Mouse (Mus musculus): ENCODE measurements around the gene Cd320. TPM values are rescaled to one million over a fixed set of nuclear protein-coding genes. Genes with fewer than 3 reads are reported as not detected.

Cd320 gene
- polyA plus RNA-seq, 1 experiment from 2014 or later: 59.6 TPM

Small RNA genes lying within 50 kb of the gene (microRNA-seq; reads per million reads assigned to microRNA genes)
- gene Gm27740 (ENCODE audit: borderline number of aligned reads): not detected

Other genes starting within 250 kb of the Cd320 start
- 42.9 and 55.7 TPM in 2 replicates for gene Zfp414, start 214.0 kb upstream of the Cd320 start, polyA plus RNA-seq (2015; fragmentation: Nextera tagmentation; extraction: Ambion mirVana)
- 0.99 and 1.1 TPM in 2 replicates for gene Pram1, start 205.0 kb upstream of the Cd320 start, polyA plus RNA-seq (2015; fragmentation: Nextera tagmentation; extraction: Ambion mirVana)
- 281 and 283 TPM in 2 replicates for gene Hnrnpm, start 156.2 kb upstream of the Cd320 start, polyA plus RNA-seq (2015; fragmentation: Nextera tagmentation; extraction: Ambion mirVana)
- 58.6 and 60.6 TPM in 2 replicates for gene March2, start 124.4 kb upstream of the Cd320 start, polyA plus RNA-seq (2015; fragmentation: Nextera tagmentation; extraction: Ambion mirVana)
- 269 and 325 TPM in 2 replicates for gene Rab11b, start 82.6 kb upstream of the Cd320 start, polyA plus RNA-seq (2015; fragmentation: Nextera tagmentation; extraction: Ambion mirVana)
- gene Angptl4, start 61.3 kb upstream of the Cd320 start, polyA plus RNA-seq (2015; fragmentation: Nextera tagmentation; extraction: Ambion mirVana): 58.8 and 67.2 TPM in 2 replicates
- 45.3 and 45.8 TPM in 2 replicates for gene Kank3, start 32.6 kb upstream of the Cd320 start, polyA plus RNA-seq (2015; fragmentation: Nextera tagmentation; extraction: Ambion mirVana)
- gene Rps28, start 18.5 kb upstream of the Cd320 start, polyA plus RNA-seq (2015; fragmentation: Nextera tagmentation; extraction: Ambion mirVana): 998 and 1,000 TPM in 2 replicates
- 432 and 453 TPM in 2 replicates for gene Ndufa7, start 18.5 kb upstream of the Cd320 start, polyA plus RNA-seq (2015; fragmentation: Nextera tagmentation; extraction: Ambion mirVana)
- not detected in 2 replicates for gene Gm7029, start 30.7 kb downstream of the Cd320 start, polyA plus RNA-seq (2015; fragmentation: Nextera tagmentation; extraction: Ambion mirVana)
- gene Kifc1, start 47.6 kb downstream of the Cd320 start, polyA plus RNA-seq (2015; fragmentation: Nextera tagmentation; extraction: Ambion mirVana): 6.7 and 6.8 TPM in 2 replicates
- gene Platr17, start 62.0 kb downstream of the Cd320 start, polyA plus RNA-seq (2015; fragmentation: Nextera tagmentation; extraction: Ambion mirVana): 0.55 and 0.58 TPM in 2 replicates
- 48.5 and 51.7 TPM in 2 replicates for gene Daxx, start 66.3 kb downstream of the Cd320 start, polyA plus RNA-seq (2015; fragmentation: Nextera tagmentation; extraction: Ambion mirVana)
- gene Tapbp, start 72.8 kb downstream of the Cd320 start, polyA plus RNA-seq (2015; fragmentation: Nextera tagmentation; extraction: Ambion mirVana): 40.2 and 49.3 TPM in 2 replicates
- 15.8 and 17.8 TPM in 2 replicates for gene Zbtb22, start 72.8 kb downstream of the Cd320 start, polyA plus RNA-seq (2015; fragmentation: Nextera tagmentation; extraction: Ambion mirVana)
- gene Rgl2, start 86.5 kb downstream of the Cd320 start, polyA plus RNA-seq (2015; fragmentation: Nextera tagmentation; extraction: Ambion mirVana): 57.1 and 64.4 TPM in 2 replicates
- gene Pfdn6, start 97.3 kb downstream of the Cd320 start, polyA plus RNA-seq (2015; fragmentation: Nextera tagmentation; extraction: Ambion mirVana): 145 and 163 TPM in 2 replicates
- gene Wdr46, start 97.6 kb downstream of the Cd320 start, polyA plus RNA-seq (2015; fragmentation: Nextera tagmentation; extraction: Ambion mirVana): 36.2 and 36.5 TPM in 2 replicates
- 6.0 and 8.5 TPM in 2 replicates for gene B3galt4, start 108.4 kb downstream of the Cd320 start, polyA plus RNA-seq (2015; fragmentation: Nextera tagmentation; extraction: Ambion mirVana)
- 48.9 and 57.2 TPM in 2 replicates for gene Vps52, start 112.7 kb downstream of the Cd320 start, polyA plus RNA-seq (2015; fragmentation: Nextera tagmentation; extraction: Ambion mirVana)
- 1,731 and 1,878 TPM in 2 replicates for gene Rps18, start 112.9 kb downstream of the Cd320 start, polyA plus RNA-seq (2015; fragmentation: Nextera tagmentation; extraction: Ambion mirVana)
- 29.0 and 31.1 TPM in 2 replicates for gene H2-K1, start 157.3 kb downstream of the Cd320 start, polyA plus RNA-seq (2015; fragmentation: Nextera tagmentation; extraction: Ambion mirVana)
- 26.0 and 26.9 TPM in 2 replicates for gene Ring1, start 181.6 kb downstream of the Cd320 start, polyA plus RNA-seq (2015; fragmentation: Nextera tagmentation; extraction: Ambion mirVana)
- gene H2-Ke6, start 185.0 kb downstream of the Cd320 start, polyA plus RNA-seq (2015; fragmentation: Nextera tagmentation; extraction: Ambion mirVana): 54.1 and 57.4 TPM in 2 replicates
- gene Slc39a7, start 188.6 kb downstream of the Cd320 start, polyA plus RNA-seq (2015; fragmentation: Nextera tagmentation; extraction: Ambion mirVana): 229 and 234 TPM in 2 replicates
- gene Rxrb, start 188.7 kb downstream of the Cd320 start, polyA plus RNA-seq (2015; fragmentation: Nextera tagmentation; extraction: Ambion mirVana): 53.0 and 54.6 TPM in 2 replicates
- 53.2 and 64.3 TPM in 2 replicates for gene Col11a2, start 196.3 kb downstream of the Cd320 start, polyA plus RNA-seq (2015; fragmentation: Nextera tagmentation; extraction: Ambion mirVana)
- 0.54 and 0.89 TPM in 2 replicates for gene H2-Oa, start 249.2 kb downstream of the Cd320 start, polyA plus RNA-seq (2015; fragmentation: Nextera tagmentation; extraction: Ambion mirVana)

All from embryonic facial prominence, embryonic 15.5 days (tissue).